Comparison of ENCODE assay signal across 26 mouse cellular contexts in genomic region chr17:64315428-64315827, GRCm38 (mm10).
"Had no signal": no experiment of that assay in that cellular context is flagged by ENCODE, and none has a peak within 500 bp of the region (broad histone marks: within the 10 kb centered on the region; RNA-seq: fewer than 3 reads in every experiment).

No protein-coding gene starts in this region.

- H3K27ac ChIP-seq: heart, adult 2 months; heart, embryonic 13.5 days; heart, embryonic 15.5 days; hindbrain, embryonic 12.5 days; hindbrain, embryonic 14.5 days; intestine, embryonic 15.5 days; layer of hippocampus, adult 2 months; limb, embryonic 13.5 days; limb, embryonic 15.5 days had no signal

- H3K4me3 ChIP-seq: heart, adult 2 months; heart, embryonic 13.5 days; heart, embryonic 15.5 days; hindbrain, embryonic 12.5 days; intestine, embryonic 15.5 days; layer of hippocampus, adult 2 months; limb, embryonic 13.5 days; limb, embryonic 15.5 days; liver, embryonic 15.5 days had no signal

- H3K9ac ChIP-seq: forebrain, postnatal 0 days; heart, embryonic 13.5 days; heart, embryonic 15.5 days; hindbrain, embryonic 12.5 days; hindbrain, embryonic 14.5 days; intestine, embryonic 15.5 days; limb, embryonic 13.5 days; limb, embryonic 15.5 days; liver, embryonic 15.5 days had no signal

- H3K27me3 ChIP-seq: heart, embryonic 13.5 days; heart, embryonic 15.5 days; hindbrain, embryonic 12.5 days; intestine, embryonic 15.5 days; limb, embryonic 13.5 days; limb, embryonic 15.5 days; liver, embryonic 15.5 days had no signal

- H3K9me3 ChIP-seq: heart, embryonic 13.5 days; heart, embryonic 15.5 days; hindbrain, embryonic 12.5 days; intestine, embryonic 15.5 days; limb, embryonic 13.5 days; limb, embryonic 15.5 days; liver, embryonic 15.5 days had no signal

- DNase-seq: forebrain, postnatal 0 days; gastrocnemius, postnatal 14 days; gastrocnemius, postnatal 36 days; heart, adult 11 months; heart, adult 2 months; heart, postnatal 14 days; heart, postnatal 36 days; kidney, adult 18-20 months; kidney, adult 8-10 months; kidney, postnatal 10 days; kidney, postnatal 25 days; kidney, postnatal 4 days; left cerebral cortex, postnatal 4 days had no signal

- ATAC-seq: forebrain, postnatal 0 days; hindbrain, embryonic 16.5 days; inflammation-experienced regulatory T-cells, adult 6 months; intestine, embryonic 15.5 days; intestine, postnatal 0 days had no signal

- H3K4me2 ChIP-seq: heart, embryonic 11.5 days; heart, embryonic 13.5 days; heart, embryonic 15.5 days; hindbrain, embryonic 12.5 days; hindbrain, embryonic 14.5 days; intestine, embryonic 15.5 days; limb, embryonic 13.5 days; limb, embryonic 15.5 days; liver, embryonic 15.5 days had no signal

- H3K4me1 ChIP-seq: hindbrain, embryonic 12.5 days; intestine, embryonic 15.5 days; limb, embryonic 15.5 days had no signal
